ENCODE assay signal across 8 mouse cellular contexts in the genomic region with DNA sequence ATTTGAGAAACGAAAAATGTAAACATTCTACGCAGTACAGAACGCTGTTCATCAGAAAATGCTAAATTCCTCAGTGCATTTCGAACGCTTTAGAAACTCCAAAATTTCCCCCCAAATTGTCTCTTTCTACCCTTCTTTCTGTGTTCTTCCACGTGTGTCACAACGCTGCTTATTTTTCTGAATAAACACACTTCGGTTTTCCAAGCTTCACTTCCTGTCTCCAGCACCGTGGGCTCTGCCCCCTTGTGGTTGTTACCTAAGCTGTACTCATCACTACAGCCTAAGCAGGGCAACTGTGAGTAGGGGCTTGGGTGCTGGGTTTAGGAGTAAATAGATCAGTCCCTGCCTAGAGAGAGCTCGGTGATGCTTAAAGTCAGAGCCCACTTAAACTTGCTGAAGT. TPM values are rescaled to one million over a fixed set of nuclear protein-coding genes. Genes with fewer than 3 reads are reported as not detected.
A peak's percentile ranks its signal among the peaks of the same experiment; 100 is the strongest.
DNase-seq lines count a peak whose midpoint lies in the region; ATAC-seq and TF ChIP-seq lines count a peak whose summit lies in the region.

No protein-coding gene starts in this region.

- ATAC-seq in heart, embryonic 12.5 days (ENCODE audit: insufficient number of reproducible peaks, low FRiP score): no peak
- 0 out of 2 replicates have a peak, but pooled peaks have one; percentile 43 for ATAC-seq in intestine, postnatal 0 days
- peak; percentile 56; the same call in 1 of the 2 replicates for ATAC-seq in midbrain, embryonic 13.5 days
- ATAC-seq in cerebellum, adult (ENCODE audit: insufficient number of reproducible peaks, low FRiP score, low TSS enrichment): no peak

- TF ChIP-seq POLR2A in embryonic fibroblast, embryonic 13.5 days (IDR thresholded peaks at IDR 0.05; ENCODE audit: low read depth, low read length): no peak

- no peaks in the 10 kb centered on the region for H3K27me3 ChIP-seq in heart, embryonic 12.5 days (replicated peaks)
- no peaks in the 10 kb centered on the region for H3K27me3 ChIP-seq in intestine, postnatal 0 days (replicated peaks; ENCODE audit: control insufficient read depth, insufficient read depth, low read length)
- H3K27me3 ChIP-seq in midbrain, embryonic 13.5 days: no peaks in the 10 kb centered on the region

- H3K4me3 ChIP-seq in heart, embryonic 12.5 days: 0 out of 2 replicates have a peak overlapping the region, but pooled peaks have one; percentile 20
- no peak overlapping the region for H3K4me3 ChIP-seq in embryonic fibroblast, embryonic 13.5 days (ENCODE audit: insufficient read depth, low read length)
- peak overlapping the region; percentile 16; the same call in 1 of the 2 replicates for H3K4me3 ChIP-seq in intestine, postnatal 0 days (ENCODE audit: low read depth, low read length)
- H3K4me3 ChIP-seq in midbrain, embryonic 13.5 days (replicated peaks): peak overlapping the region; percentile 18; the same call in 1 of the 2 replicates

- H3K36me3 ChIP-seq in heart, embryonic 12.5 days: no peaks in the 10 kb centered on the region
- no peaks in the 10 kb centered on the region for H3K36me3 ChIP-seq in intestine, postnatal 0 days (ENCODE audit: control insufficient read depth, insufficient read depth)
- H3K36me3 ChIP-seq in midbrain, embryonic 13.5 days: no peaks in the 10 kb centered on the region

- WGBS in heart, embryonic 12.5 days: 28% methylated on average over 10 of the region's 10 CpGs
- WGBS in intestine, postnatal 0 days: 19% methylated on average over 10 of the region's 10 CpGs
- WGBS in midbrain, embryonic 13.5 days: 38% methylated on average over 10 of the region's 10 CpGs

- TF ChIP-seq CTCF in embryonic fibroblast, embryonic 13.5 days (IDR thresholded peaks at IDR 0.05; ENCODE audit: borderline replicate concordance, insufficient read depth, low read length): peak; percentile 58; the same call in 1 of the 2 replicates
- TF ChIP-seq CTCF in intestine, postnatal 0 days (IDR thresholded peaks at IDR 0.05; ENCODE audit: low read depth): peak; percentile 85

- no peak for DNase-seq in heart, adult 8-10 months (ENCODE audit: low spot score)
- peak; percentile 47 for DNase-seq in MEL-GATA-1-ER (ENCODE audit: extremely low read depth, low read depth)
- no peak for DNase-seq in gastrocnemius, postnatal 14 days

- H3K9ac ChIP-seq in heart, embryonic 12.5 days: no peak overlapping the region
- H3K9ac ChIP-seq in intestine, postnatal 0 days (ENCODE audit: low read depth, low read length): no peak overlapping the region
- H3K9ac ChIP-seq in midbrain, embryonic 13.5 days (replicated peaks): 0 out of 2 replicates have a peak overlapping the region, but pooled peaks have one; percentile 8

- H3K4me2 ChIP-seq in heart, embryonic 12.5 days: peak overlapping the region; percentile 53
- H3K4me2 ChIP-seq in intestine, postnatal 0 days (replicated peaks; ENCODE audit: low read depth): peak overlapping the region; percentile 55
- H3K4me2 ChIP-seq in midbrain, embryonic 13.5 days (replicated peaks): peak overlapping the region; percentile 35

- H3K9me3 ChIP-seq in heart, embryonic 12.5 days (replicated peaks): no peaks in the 10 kb centered on the region
- H3K9me3 ChIP-seq in intestine, postnatal 0 days (ENCODE audit: control insufficient read depth): no peaks in the 10 kb centered on the region
- H3K9me3 ChIP-seq in midbrain, embryonic 13.5 days: no peaks in the 10 kb centered on the region

- no peak overlapping the region for H3K27ac ChIP-seq in heart, embryonic 12.5 days (ENCODE audit: poor library complexity, severe bottlenecking)
- H3K27ac ChIP-seq in embryonic fibroblast, embryonic 13.5 days (ENCODE audit: insufficient read depth, low read length): no peak overlapping the region
- H3K27ac ChIP-seq in intestine, postnatal 0 days (ENCODE audit: low read depth, low read length): no peak overlapping the region
- H3K27ac ChIP-seq in midbrain, embryonic 13.5 days: no peak overlapping the region

- no peaks in the 10 kb centered on the region for H3K4me1 ChIP-seq in heart, embryonic 12.5 days (replicated peaks)
- H3K4me1 ChIP-seq in embryonic fibroblast, embryonic 13.5 days (ENCODE audit: control insufficient read depth, insufficient read depth, low read length): no peaks in the 10 kb centered on the region
- H3K4me1 ChIP-seq in intestine, postnatal 0 days (replicated peaks; ENCODE audit: control insufficient read depth, insufficient read depth, low read length): no peaks in the 10 kb centered on the region
- no peaks in the 10 kb centered on the region for H3K4me1 ChIP-seq in midbrain, embryonic 13.5 days (replicated peaks)

- intact Hi-C loops in gastrocnemius, postnatal 14 days (cut with DNase I; ENCODE audit: low total_unique reads): loop anchor here (5.0 kb wide), 1 partner anchor 82 kb away; no protein-coding TSS in a partner anchor

RNA-seq across cellular contexts. Expression of a gene that starts 19.4 kb away (rescaled TPM):
- 0.06 and 0.13 TPM in 2 replicates for polyA plus RNA-seq in heart, embryonic 12.5 days (2016; fragmentation: Nextera tagmentation; extraction: Ambion mirVana)
- total RNA-seq in heart, adult 8-10 months (2022): under 1 TPM; 0.31 to 0.68 (median 0.55) TPM
- polyA plus RNA-seq in embryonic fibroblast, embryonic 13.5 days (2011; ENCODE audit: insufficient read length, low read depth, missing spikeins): not detected in 2 replicates
- polyA plus RNA-seq in intestine, postnatal 0 days (2015; fragmentation: Nextera tagmentation; extraction: Ambion mirVana): not detected in 2 replicates
- polyA plus RNA-seq in midbrain, embryonic 13.5 days (2015; fragmentation: Nextera tagmentation; extraction: Ambion mirVana): not detected in 2 replicates
- 1 to 10 TPM; 4.5 to 5.6 TPM for total RNA-seq in gastrocnemius, postnatal 14 days (2021)

RNA-seq across cellular contexts. Expression of a gene that starts 37.9 kb away (rescaled TPM):
- polyA plus RNA-seq in heart, embryonic 12.5 days (2016; fragmentation: Nextera tagmentation; extraction: Ambion mirVana): 0.27 and 0.40 TPM in 2 replicates
- not detected for total RNA-seq in heart, adult 8-10 months (2022)
- polyA plus RNA-seq in embryonic fibroblast, embryonic 13.5 days (2011; ENCODE audit: insufficient read length, low read depth, missing spikeins): not detected in 2 replicates
- not detected in 2 replicates for polyA plus RNA-seq in intestine, postnatal 0 days (2015; fragmentation: Nextera tagmentation; extraction: Ambion mirVana)
- 0.08 TPM in 1 of 2 replicates, not detected in the other for polyA plus RNA-seq in midbrain, embryonic 13.5 days (2015; fragmentation: Nextera tagmentation; extraction: Ambion mirVana)
- not detected for total RNA-seq in gastrocnemius, postnatal 14 days (2021)

Comparison
In these comparisons a context has a peak if more than half of its experiments do, and no peak if none do; other contexts are left out.
1. ATAC-seq: peak in intestine, postnatal 0 days (single experiment) and midbrain, embryonic 13.5 days (single experiment); none in heart, embryonic 12.5 days (single experiment) and cerebellum, adult (single experiment).
2. Peak in every context shown above with its lines, with median percentiles within 50 percentile points of each other: H3K4me2 ChIP-seq.